Mouse (Mus musculus) heart, embryonic 11.5 days (tissue): ENCODE measurements around the gene Plk2. TPM values are rescaled to one million over a fixed set of nuclear protein-coding genes. Genes with fewer than 3 reads are reported as not detected.
A peak's percentile ranks its signal among the peaks of the same experiment; 100 is the strongest.

Experiments
- ATAC-seq: fragments of 200-750 bp; cut with Nextera tagmentation; replicated peaks from 2 replicates; pipeline ENCODE4 v1.8.0; 2017; ENCODE audit warnings: moderate library complexity; ENCODE audit not compliant: insufficient number of reproducible peaks, low FRiP score, low TSS enrichment
- H3K27ac ChIP-seq: fragments of 300-500 bp; sonication (generic); 2 replicates; pipeline ENCODE4 v1.5.1; 2014; ENCODE audit warnings: mild to moderate bottlenecking, low read depth, low read length
- H3K27me3 ChIP-seq: fragments of 300-500 bp; sonication (generic); 2 replicates; pipeline ENCODE4 v1.6.1; 2014; ENCODE audit warnings: mild to moderate bottlenecking, low read length, mixed read lengths; ENCODE audit not compliant: control insufficient read depth, insufficient read depth
- H3K36me3 ChIP-seq: fragments of 300-500 bp; sonication (generic); 2 replicates; pipeline ENCODE4 v1.6.1; 2014; ENCODE audit warnings: mild to moderate bottlenecking, low read length, moderate library complexity, mixed read lengths; ENCODE audit not compliant: control insufficient read depth, insufficient read depth
- H3K4me1 ChIP-seq: fragments of 300-500 bp; sonication (generic); 2 replicates; pipeline ENCODE4 v1.6.1; 2014; ENCODE audit warnings: low read length; ENCODE audit not compliant: control insufficient read depth, insufficient read depth
- H3K4me2 ChIP-seq: fragments of 300-500 bp; sonication (generic); 2 replicates; pipeline ENCODE4 v1.6.1; 2014; ENCODE audit warnings: mild to moderate bottlenecking, moderate library complexity
- H3K4me3 ChIP-seq: fragments of 300-500 bp; sonication (generic); 2 replicates; pipeline ENCODE4 v1.5.1; 2014; ENCODE audit warnings: low read depth, low read length
- H3K9ac ChIP-seq: fragments of 300-500 bp; sonication (generic); 2 replicates; pipeline ENCODE4 v1.6.1; 2014; ENCODE audit warnings: mild to moderate bottlenecking, low read depth, low read length, moderate library complexity
- H3K9me3 ChIP-seq: fragments of 300-500 bp; sonication (generic); replicated peaks from 2 replicates; pipeline ENCODE4 v1.6.1; 2016; ENCODE audit warnings: low read length; ENCODE audit not compliant: control insufficient read depth
- WGBS: fragments of 180-500 bp; shearing (Covaris S2); extraction: QIAGEN DNeasy Blood & Tissue Kit; methylation state at CpG from one replicate; pipeline ENCODE4 v1.1.7; 2014; ENCODE audit not compliant: insufficient replicate concordance; 5-methylcytosine and 5-hydroxymethylcytosine counted together
- polyA plus RNA-seq: library from polyadenylated mRNA; unstranded; fragments of >200 nt; fragmentation: Nextera tagmentation; extraction: Ambion mirVana; gene quantifications from 2 replicates; pipeline ENCODE4 v1.2.1, GENCODE M21; 2014

Plk2 gene
- polyA plus RNA-seq, 1 experiment from 2014 or later = 122 TPM

DNA sequence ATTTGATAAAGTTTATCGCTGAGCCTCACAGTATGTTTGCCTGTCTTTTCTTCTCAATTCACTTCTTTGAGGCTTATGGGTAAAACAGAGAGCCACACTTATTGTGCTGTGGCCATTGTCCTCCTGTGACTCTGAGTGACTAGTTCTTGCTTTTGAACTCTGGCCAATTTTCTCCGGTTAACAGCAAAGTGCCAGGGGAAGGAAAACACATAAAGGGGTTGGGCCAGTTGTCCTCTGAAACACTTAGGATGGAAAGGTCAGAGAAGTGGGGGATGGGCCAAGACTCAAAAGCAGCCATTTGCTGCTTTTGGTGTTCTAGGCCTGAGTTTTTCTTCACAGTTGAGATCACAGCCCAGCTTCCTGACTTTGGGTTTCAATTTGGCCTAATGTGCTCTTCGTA, 50.0 kb downstream of the Plk2 start:
- Histone ChIP-seq H3K4me3 (no peak overlapping the region), H3K27me3 (no peaks in the 10 kb centered on the region), H3K36me3 (no peaks in the 10 kb centered on the region), H3K4me2 (no peak overlapping the region), H3K27ac (0 out of 2 replicates have a peak overlapping the region, but pooled peaks have one; percentile 46), H3K9me3 (no peaks in the 10 kb centered on the region), H3K9ac (no peak overlapping the region), H3K4me1 (peaks cover 11% of the 10 kb centered on the region)
- ATAC-seq = no peak
- WGBS = 40% methylated on average over 3 of the region's 3 CpGs

DNA sequence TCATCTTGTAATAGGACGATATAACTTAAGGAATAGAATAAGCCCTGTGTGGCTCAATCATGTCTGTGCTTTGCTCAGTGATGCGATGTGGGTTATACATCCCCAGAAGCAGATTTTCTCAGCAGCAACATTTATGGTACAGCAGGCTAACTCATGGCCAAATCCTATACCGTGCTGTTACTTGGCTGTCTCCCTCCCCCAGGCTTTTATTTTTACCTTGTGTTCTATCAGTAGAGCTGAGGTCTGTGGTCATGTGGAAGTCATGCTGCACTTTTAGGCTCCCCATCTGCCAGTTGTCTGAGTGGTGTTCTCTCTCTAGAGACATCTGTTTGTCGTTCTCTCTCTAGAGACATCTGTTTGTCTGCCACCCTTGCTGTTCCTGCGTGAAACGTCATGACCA, 51.6 kb downstream of the Plk2 start:
- Histone ChIP-seq H3K27me3 (no peaks in the 10 kb centered on the region), H3K4me2 (no peak overlapping the region), H3K27ac (no peak overlapping the region), H3K36me3 (no peaks in the 10 kb centered on the region), H3K4me3 (no peak overlapping the region), H3K9ac (no peak overlapping the region), H3K4me1 (peaks cover 12% of the 10 kb centered on the region), H3K9me3 (no peaks in the 10 kb centered on the region)
- WGBS = 69% methylated on average over 6 of the region's 6 CpGs
- ATAC-seq = no peak

DNA sequence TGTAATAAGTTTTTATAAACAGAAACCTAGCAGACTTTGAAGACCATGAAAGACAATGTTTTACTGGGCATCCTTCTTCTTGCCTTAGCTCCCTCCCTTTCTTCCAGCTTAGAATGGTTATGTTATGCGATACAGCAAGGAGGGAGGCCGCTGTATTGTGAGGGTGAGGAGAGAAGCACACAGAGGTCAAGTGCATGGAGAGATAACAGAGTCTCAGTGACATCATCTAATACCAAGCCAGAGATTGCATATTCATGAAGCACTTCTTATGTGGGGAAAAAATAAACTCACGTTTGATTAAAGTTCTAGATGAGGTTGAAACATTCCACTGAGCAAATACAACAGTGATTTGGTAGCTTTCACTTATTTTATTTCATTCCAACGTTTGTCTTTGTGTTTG, 55.2 kb downstream of the Plk2 start:
- no peak overlapping the region for H3K9ac ChIP-seq
- peaks cover 7% of the 10 kb centered on the region for H3K4me1 ChIP-seq
- 43% methylated on average over 4 of the region's 4 CpGs for WGBS
- no peaks in the 10 kb centered on the region for H3K27me3 ChIP-seq
- no peaks in the 10 kb centered on the region for H3K36me3 ChIP-seq
- no peak overlapping the region for H3K4me3 ChIP-seq
- no peak for ATAC-seq
- no peak overlapping the region for H3K27ac ChIP-seq
- no peak overlapping the region for H3K4me2 ChIP-seq
- no peaks in the 10 kb centered on the region for H3K9me3 ChIP-seq

Other genes with a start within 250 kb of the Plk2 start
- 0.23 and 0.24 TPM in 2 replicates for gene Rab3c, start 114.0 kb upstream of the Plk2 start, polyA plus RNA-seq
- gene Gapt, start 37.8 kb upstream of the Plk2 start, polyA plus RNA-seq = 0.10 and 0.14 TPM in 2 replicates